Mouse (Mus musculus) midbrain, embryonic 11.5 days (tissue): Measurements from ENCODE around the gene Lsm14b. TPM values are rescaled to one million over a fixed set of nuclear protein-coding genes. Genes with fewer than 3 reads are reported as not detected.

Experiments used
- ATAC-seq: fragments of 200-750 bp; cut with Nextera tagmentation; 2 replicates; pipeline ENCODE4 v1.8.0; 2017; ENCODE audit warnings: moderate TSS enrichment, moderate library complexity; ENCODE audit not compliant: low FRiP score
- DNase-seq: peaks from one replicate; pipeline ENCODE4 v3.0.0; 2015; ENCODE audit warnings: low spot score; ENCODE audit errors: missing footprints
- H3K27ac ChIP-seq: fragments of 300-500 bp; sonication (generic); 2 replicates; pipeline ENCODE4 v1.5.1; 2014; ENCODE audit warnings: low read depth, low read length
- H3K27me3 ChIP-seq: fragments of 300-500 bp; sonication (generic); 2 replicates; pipeline ENCODE4 v1.6.1; 2014; ENCODE audit warnings: mild to moderate bottlenecking, low read length, moderate library complexity, mixed read lengths; ENCODE audit not compliant: control insufficient read depth, insufficient read depth
- H3K36me3 ChIP-seq: fragments of 300-500 bp; sonication (generic); 2 replicates; pipeline ENCODE4 v1.6.1; 2014; ENCODE audit warnings: mild to moderate bottlenecking, low read length, moderate library complexity, mixed read lengths; ENCODE audit not compliant: control insufficient read depth, insufficient read depth
- H3K4me1 ChIP-seq: fragments of 300-500 bp; sonication (generic); 2 replicates; pipeline ENCODE4 v1.6.1; 2014; ENCODE audit warnings: low read length; ENCODE audit not compliant: control insufficient read depth, insufficient read depth
- H3K4me2 ChIP-seq: fragments of 300-500 bp; sonication (generic); 2 replicates; pipeline ENCODE4 v1.6.1; 2014; ENCODE audit warnings: mild to moderate bottlenecking, moderate library complexity
- H3K4me3 ChIP-seq: fragments of 300-500 bp; sonication (generic); 2 replicates; pipeline ENCODE4 v1.5.1; 2014; ENCODE audit warnings: low read depth, low read length
- H3K9ac ChIP-seq: fragments of 300-500 bp; sonication (generic); 2 replicates; pipeline ENCODE4 v1.6.1; 2014; ENCODE audit warnings: low read length
- H3K9me3 ChIP-seq: fragments of 300-500 bp; sonication (generic); 2 replicates; pipeline ENCODE4 v1.6.1; 2016; ENCODE audit warnings: low read length; ENCODE audit not compliant: control insufficient read depth
- WGBS: fragments of 180-500 bp; shearing (Covaris S2); extraction: QIAGEN DNeasy Blood & Tissue Kit; methylation state at CpG from one replicate; pipeline ENCODE4 v1.1.7; 2014; 5-methylcytosine and 5-hydroxymethylcytosine counted together
- polyA plus RNA-seq: library from polyadenylated mRNA; unstranded; fragments of >200 nt; fragmentation: Nextera tagmentation; extraction: Ambion mirVana; gene quantifications from 2 replicates; pipeline ENCODE4 v1.2.1, GENCODE M21; 2014

Gene Lsm14b
- polyA plus RNA-seq, 1 experiment from 2014 or later, result 11.1 TPM

- H3K4me3 ChIP-seq, result no peak overlapping the region
- H3K36me3 ChIP-seq, result no peaks in the 10 kb centered on the region
- 45% methylated on average over 9 of the region's 9 CpGs for WGBS
- H3K4me2 ChIP-seq, result no peak overlapping the region
- DNase-seq, result no peak
- no peaks in the 10 kb centered on the region for H3K4me1 ChIP-seq
- no peaks in the 10 kb centered on the region for H3K27me3 ChIP-seq
- no peaks in the 10 kb centered on the region for H3K9me3 ChIP-seq
- H3K27ac ChIP-seq, result no peak overlapping the region
- no peak for ATAC-seq
- no peak overlapping the region for H3K9ac ChIP-seq
Observed at GRCm38 (mm10) chr2:180006352-180007017, 18.3 kb upstream of the Lsm14b start.

GRCm38 (mm10) chr2:180010686-180011085 is 14.1 kb upstream of the Lsm14b start:
- Histone ChIP-seq H3K27me3 (no peaks in the 10 kb centered on the region), H3K27ac (no peak overlapping the region), H3K9me3 (no peaks in the 10 kb centered on the region), H3K4me2 (no peak overlapping the region), H3K4me3 (no peak overlapping the region), H3K4me1 (no peaks in the 10 kb centered on the region), H3K9ac (no peak overlapping the region), H3K36me3 (no peaks in the 10 kb centered on the region)
- ATAC-seq, result no peak
- no peak for DNase-seq
- WGBS, result 86% methylated on average over 7 of the region's 7 CpGs

GRCm38 (mm10) chr2:180011370-180011769 is 13.4 kb upstream of the Lsm14b start:
- Histone ChIP-seq H3K4me1 (no peaks in the 10 kb centered on the region), H3K27me3 (no peaks in the 10 kb centered on the region), H3K4me3 (no peak overlapping the region), H3K9ac (no peak overlapping the region), H3K36me3 (no peaks in the 10 kb centered on the region), H3K9me3 (no peaks in the 10 kb centered on the region), H3K27ac (no peak overlapping the region), H3K4me2 (no peak overlapping the region)
- DNase-seq (no peak), ATAC-seq (no peak)
- WGBS, result 85% methylated on average over 6 of the region's 6 CpGs

GRCm38 (mm10) chr2:180013686-180014085 is 11.1 kb upstream of the Lsm14b start:
- no peaks in the 10 kb centered on the region for H3K4me1 ChIP-seq
- 91% methylated on average over 7 of the region's 7 CpGs for WGBS
- DNase-seq (peak; percentile 72), ATAC-seq (no peak)
- H3K4me2 ChIP-seq, result no peak overlapping the region
- no peak overlapping the region for H3K4me3 ChIP-seq
- H3K9ac ChIP-seq, result no peak overlapping the region
- H3K9me3 ChIP-seq, result no peaks in the 10 kb centered on the region
- no peak overlapping the region for H3K27ac ChIP-seq
- H3K36me3 ChIP-seq, result no peaks in the 10 kb centered on the region
- no peaks in the 10 kb centered on the region for H3K27me3 ChIP-seq

- DNase-seq (peak; percentile 60), ATAC-seq (no peak)
- H3K4me3 ChIP-seq, result no peak overlapping the region
- no peaks in the 10 kb centered on the region for H3K9me3 ChIP-seq
- H3K4me2 ChIP-seq, result no peak overlapping the region
- no peak overlapping the region for H3K27ac ChIP-seq
- H3K27me3 ChIP-seq, result no peaks in the 10 kb centered on the region; the same call in 1 of the 2 replicates
- WGBS, result 69% methylated on average over 4 of the region's 4 CpGs
- no peaks in the 10 kb centered on the region for H3K36me3 ChIP-seq
- H3K9ac ChIP-seq, result no peak overlapping the region
- H3K4me1 ChIP-seq, result no peaks in the 10 kb centered on the region
Observed at GRCm38 (mm10) chr2:180017632-180018031, 7.2 kb upstream of the Lsm14b start.

- no peaks in the 10 kb centered on the region for H3K36me3 ChIP-seq
- H3K4me2 ChIP-seq, result no peak overlapping the region
- peaks cover 2% of the 10 kb centered on the region; the same call in 1 of the 2 replicates for H3K27me3 ChIP-seq
- no peak overlapping the region for H3K27ac ChIP-seq
- no peaks in the 10 kb centered on the region for H3K4me1 ChIP-seq
- DNase-seq (no peak), ATAC-seq (no peak)
- no peak overlapping the region for H3K9ac ChIP-seq
- no peak overlapping the region for H3K4me3 ChIP-seq
- H3K9me3 ChIP-seq, result no peaks in the 10 kb centered on the region
- WGBS, result 90% methylated on average over 9 of the region's 9 CpGs
Observed at GRCm38 (mm10) chr2:180018573-180018972, 6.2 kb upstream of the Lsm14b start.

- Histone ChIP-seq H3K4me1 (peaks cover 3% of the 10 kb centered on the region; the same call in 1 of the 2 replicates), H3K4me2 (no peak overlapping the region), H3K36me3 (no peaks in the 10 kb centered on the region), H3K9ac (no peak overlapping the region), H3K27ac (no peak overlapping the region), H3K4me3 (no peak overlapping the region), H3K27me3 (peaks cover 2% of the 10 kb centered on the region; the same call in 1 of the 2 replicates), H3K9me3 (no peaks in the 10 kb centered on the region)
- ATAC-seq, result no peak
- WGBS, result 75% methylated on average over 7 of the region's 7 CpGs
- no peak for DNase-seq
Observed at GRCm38 (mm10) chr2:180020091-180020661, 4.6 kb upstream of the Lsm14b start.

GRCm38 (mm10) chr2:180020919-180021318 is 3.9 kb upstream of the Lsm14b start:
- peaks cover 2% of the 10 kb centered on the region; the same call in 1 of the 2 replicates for H3K27me3 ChIP-seq
- H3K27ac ChIP-seq, result no peak overlapping the region
- ATAC-seq, result no peak
- WGBS, result 84% methylated on average over 8 of the region's 8 CpGs
- H3K4me2 ChIP-seq, result no peak overlapping the region
- H3K9ac ChIP-seq, result no peak overlapping the region
- H3K9me3 ChIP-seq, result no peaks in the 10 kb centered on the region
- H3K4me3 ChIP-seq, result no peak overlapping the region
- no peak for DNase-seq
- H3K4me1 ChIP-seq, result peaks cover 3% of the 10 kb centered on the region; the same call in 1 of the 2 replicates
- no peaks in the 10 kb centered on the region for H3K36me3 ChIP-seq

- 70% methylated on average over 6 of the region's 6 CpGs for WGBS
- Histone ChIP-seq H3K4me1 (peaks cover 19% of the 10 kb centered on the region), H3K27ac (no peak overlapping the region), H3K9me3 (no peaks in the 10 kb centered on the region), H3K9ac (no peak overlapping the region), H3K4me2 (no peak overlapping the region), H3K27me3 (peaks cover 2% of the 10 kb centered on the region; the same call in 1 of the 2 replicates), H3K4me3 (no peak overlapping the region), H3K36me3 (peaks cover 3% of the 10 kb centered on the region)
- no peak for DNase-seq
- no peak for ATAC-seq
Observed at GRCm38 (mm10) chr2:180022751-180023150, 2.0 kb upstream of the Lsm14b start.
